Mouse (Mus musculus) spleen, adult 2 months (tissue): ENCODE data around the gene Npc1l1.

ENCODE experiments used
- CTCF ChIP-seq: fragments of 200-500 bp; IDR thresholded peaks from 2 replicates; pipeline ENCODE4 v1.5.1; 2011; ENCODE audit warnings: mild to moderate bottlenecking, inconsistent platforms; ENCODE audit not compliant: insufficient read depth, insufficient read length, insufficient replicate concordance; ENCODE audit errors: extremely low read depth
- POLR2A ChIP-seq: fragments of 200-500 bp; IDR thresholded peaks from 2 replicates; pipeline ENCODE4 v1.6.1; 2011; ENCODE audit warnings: low read depth, low read length, inconsistent platforms

DNA sequence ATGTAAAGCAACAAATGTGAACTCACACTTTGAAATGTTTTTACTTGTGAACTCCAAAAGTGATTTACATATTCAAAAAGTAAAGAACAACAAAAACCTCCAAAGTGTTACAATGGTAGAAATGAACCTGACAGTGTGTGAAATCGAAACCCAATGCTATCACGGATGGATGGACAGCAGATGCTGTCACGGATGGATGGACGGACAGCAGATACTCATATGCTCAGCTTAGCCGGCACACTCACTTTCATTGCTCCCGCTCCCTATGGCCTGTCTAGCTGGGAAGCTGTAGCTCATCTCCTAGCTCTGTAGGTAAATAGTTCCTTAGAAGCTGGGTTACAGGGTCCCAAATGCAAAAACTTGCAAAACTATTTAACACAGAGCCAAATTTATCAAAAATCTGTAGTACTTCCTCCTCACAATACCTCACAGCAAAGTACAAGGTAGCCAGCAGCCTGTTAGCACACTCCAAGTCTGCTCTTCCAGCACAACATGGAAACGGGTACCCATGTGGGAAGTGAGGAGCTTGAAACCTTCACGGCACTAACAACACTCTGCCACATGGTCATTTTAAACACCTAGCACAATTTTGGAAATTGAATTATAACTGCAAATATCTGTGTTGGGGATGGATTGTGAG lies 52.0 kb downstream of the Npc1l1 start:
- TF ChIP-seq CTCF (no peak), POLR2A (no peak)
